Mouse (Mus musculus) myocyte (in vitro differentiated cells): ENCODE measurements around the gene Zzz3. TPM values are rescaled to one million over a fixed set of nuclear protein-coding genes. Genes with fewer than 3 reads are reported as not detected.

Experiments used
- H3K27me3 ChIP-seq: one replicate; pipeline ENCODE4 v1.6.1; 2011; ENCODE audit not compliant: control insufficient read depth, insufficient read depth, insufficient read length
- H3K36me3 ChIP-seq: one replicate; pipeline ENCODE4 v1.6.1; 2011; ENCODE audit not compliant: control insufficient read depth, insufficient read depth
- H3K4me2 ChIP-seq: one replicate; pipeline ENCODE4 v1.6.1; 2011; ENCODE audit warnings: low read depth, control low read depth
- H3K4me3 ChIP-seq: one replicate; pipeline ENCODE4 v1.5.1; 2011; ENCODE audit warnings: mild to moderate bottlenecking, control low read depth, moderate library complexity
- H3K79me2 ChIP-seq: one replicate; pipeline ENCODE4 v1.6.1; 2011; ENCODE audit not compliant: control insufficient read depth, insufficient read depth
- H3ac ChIP-seq: one replicate; pipeline ENCODE4 v1.6.1; 2011; ENCODE audit not compliant: control insufficient read depth, insufficient read length
- CEBPB ChIP-seq: IDR thresholded peaks from 2 replicates; pipeline ENCODE4 v1.6.1; 2011; ENCODE audit warnings: mild to moderate bottlenecking, moderate library complexity; ENCODE audit not compliant: poor library complexity, insufficient read depth, severe bottlenecking
- E2F4 ChIP-seq: IDR thresholded peaks from one replicate; pipeline ENCODE4 v1.6.1; 2011; ENCODE audit warnings: mild to moderate bottlenecking, control low read depth, moderate library complexity; ENCODE audit not compliant: insufficient read depth
- MAX ChIP-seq: IDR thresholded peaks from one replicate; pipeline ENCODE4 v1.6.1; 2011; ENCODE audit warnings: low read depth, mild to moderate bottlenecking, control low read depth
- MYOD1 ChIP-seq, 3 experiments: IDR thresholded peaks; one replicate each; pipeline ENCODE4 v1.6.1; 2011; ENCODE audit warnings: control low read depth in 2 of 3, low read depth in 2 of 3, mild to moderate bottlenecking in 2 of 3, moderate library complexity in 1 of 3; ENCODE audit not compliant: insufficient read length in 2 of 3, control insufficient read depth in 1 of 3
- MYOG ChIP-seq, 3 experiments: IDR thresholded peaks; one replicate each; pipeline ENCODE4 v1.6.1; 2011; ENCODE audit warnings: control low read depth in 2 of 3, low read depth in 2 of 3, mild to moderate bottlenecking in 2 of 3; ENCODE audit not compliant: insufficient read length in 2 of 3, control insufficient read depth in 1 of 3, insufficient read depth in 1 of 3
- POLR2A ChIP-seq: IDR thresholded peaks from one replicate; pipeline ENCODE4 v1.6.1; 2011; ENCODE audit warnings: low read depth, mild to moderate bottlenecking, control low read depth, moderate library complexity; ENCODE audit not compliant: insufficient read length
- POLR2AphosphoS2 ChIP-seq: IDR thresholded peaks from one replicate; pipeline ENCODE4 v1.6.1; 2011; ENCODE audit warnings: low read depth, control low read depth; ENCODE audit not compliant: insufficient read length
- REST ChIP-seq: IDR thresholded peaks from one replicate; pipeline ENCODE4 v1.6.1; 2011; ENCODE audit warnings: mild to moderate bottlenecking, control low read depth, moderate library complexity; ENCODE audit not compliant: insufficient read depth, insufficient read length
- SRF ChIP-seq: IDR thresholded peaks from one replicate; pipeline ENCODE4 v1.6.1; 2011; ENCODE audit warnings: low read depth; ENCODE audit not compliant: control insufficient read depth, insufficient read length
- TCF12 ChIP-seq: IDR thresholded peaks from one replicate; pipeline ENCODE4 v1.6.1; 2011; ENCODE audit warnings: mild to moderate bottlenecking, control low read depth; ENCODE audit not compliant: poor library complexity, insufficient read depth, severe bottlenecking
- TCF3 ChIP-seq: IDR thresholded peaks from one replicate; pipeline ENCODE4 v1.6.1; 2011; ENCODE audit warnings: low read depth, control low read depth; ENCODE audit not compliant: insufficient read length
- USF1 ChIP-seq: IDR thresholded peaks from one replicate; pipeline ENCODE4 v1.6.1; 2011; ENCODE audit warnings: low read depth, mild to moderate bottlenecking, control low read depth, moderate library complexity
- polyA plus RNA-seq: library from polyadenylated mRNA; unstranded; fragments of >200 nt; fragmentation: generic; extraction: Trizol; gene quantifications from one replicate; pipeline ENCODE4 v1.2.1, GENCODE M21; 2012; ENCODE audit warnings: missing spikeins

Zzz3 gene
- polyA plus RNA-seq, 1 experiment, result 6.6 TPM

DNA sequence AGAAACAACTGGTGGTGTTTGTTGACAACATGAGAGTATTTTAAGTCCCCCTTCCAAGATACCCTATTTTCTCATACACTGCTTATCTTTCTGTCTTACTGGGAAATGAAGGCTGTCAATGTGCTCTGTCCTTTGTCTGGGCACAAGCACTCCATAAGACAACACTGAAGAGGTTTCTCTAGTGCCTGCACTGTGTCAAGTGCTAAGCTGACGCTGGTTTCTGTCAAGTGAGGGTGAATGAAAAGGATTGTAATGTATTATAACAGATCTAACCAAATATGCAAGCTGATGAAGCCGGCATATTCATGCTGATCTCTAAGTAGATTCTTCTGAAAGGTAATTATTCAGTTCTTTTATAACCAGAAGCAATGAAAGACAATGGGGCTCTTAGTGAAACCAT, 98.5 kb downstream of the Zzz3 start:
- H3K27me3 ChIP-seq, result no peaks in the 10 kb centered on the region
- H3K4me2 ChIP-seq, result no peak overlapping the region

DNA sequence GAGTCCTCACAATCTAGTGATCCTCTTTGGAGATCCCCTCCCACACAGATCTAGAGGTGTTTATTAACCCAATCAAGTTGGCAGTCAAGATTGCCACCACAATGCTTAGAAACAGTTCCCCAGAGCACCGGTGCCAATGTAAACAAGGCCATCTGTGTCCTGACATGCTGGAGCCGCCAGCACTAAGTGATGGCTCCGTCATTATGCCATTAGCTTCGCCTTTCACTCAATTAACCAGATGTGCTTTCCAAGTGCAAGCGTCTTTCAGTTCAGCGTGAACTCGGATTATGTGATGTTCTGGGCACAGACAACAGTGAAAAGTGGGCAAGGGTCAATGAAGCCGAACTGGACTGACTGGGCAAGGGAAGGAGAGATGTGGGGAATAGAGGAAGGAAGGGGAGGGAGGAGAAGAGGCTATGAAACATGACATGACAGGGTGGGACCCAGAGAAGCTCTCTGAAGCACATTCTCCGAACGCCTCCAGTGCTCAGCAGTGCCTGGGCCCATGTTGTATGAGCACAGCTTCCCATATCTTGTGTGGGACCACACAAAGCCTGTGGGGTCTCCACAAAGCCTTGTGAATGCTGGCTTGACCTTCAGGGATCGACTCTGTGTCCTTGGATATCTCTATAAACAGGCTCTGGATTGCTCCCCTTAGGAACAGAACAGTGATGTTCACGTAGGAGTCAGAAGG, 99.5 kb downstream of the Zzz3 start:
- Histone ChIP-seq H3K36me3 (no peaks in the 10 kb centered on the region), H3K27me3 (no peaks in the 10 kb centered on the region), H3ac (no peak overlapping the region), H3K4me3 (no peak overlapping the region), H3K4me2 (peak overlapping the region; percentile 16), H3K79me2 (no peaks in the 10 kb centered on the region)
- TF ChIP-seq MYOD1 (IDR thresholded peaks at IDR 0.05; ENCODE audit: control insufficient read depth in 1 of 3, insufficient read length in 2 of 3, low read depth in 2 of 3) (peak in 1 of 3 experiments; percentile 62), CEBPB (no peak), POLR2A (no peak), MYOG (IDR thresholded peaks at IDR 0.05; ENCODE audit: control insufficient read depth in 1 of 3, insufficient read depth in 1 of 3, insufficient read length in 2 of 3, low read depth in 2 of 3) (peak in 1 of 3 experiments; percentile 25), REST (no peak), MAX (no peak), USF1 (no peak)

More for the DNA sequence above, 98.5 kb downstream of the Zzz3 start:
- no peaks in the 10 kb centered on the region for H3K79me2 ChIP-seq
- TF ChIP-seq MYOG (IDR thresholded peaks at IDR 0.05; ENCODE audit: control insufficient read depth in 1 of 3, insufficient read depth in 1 of 3, insufficient read length in 2 of 3, low read depth in 2 of 3) (no peak), E2F4 (no peak), USF1 (no peak), POLR2A (no peak), MAX (no peak), TCF12 (no peak), SRF (no peak), POLR2AphosphoS2 (no peak), CEBPB (no peak), MYOD1 (IDR thresholded peaks at IDR 0.05; ENCODE audit: control insufficient read depth in 1 of 3, insufficient read length in 2 of 3, low read depth in 2 of 3) (no peak), TCF3 (no peak), REST (no peak)
- H3K4me3 ChIP-seq, result no peak overlapping the region
- H3K36me3 ChIP-seq, result no peaks in the 10 kb centered on the region
- H3ac ChIP-seq, result no peak overlapping the region

DNA sequence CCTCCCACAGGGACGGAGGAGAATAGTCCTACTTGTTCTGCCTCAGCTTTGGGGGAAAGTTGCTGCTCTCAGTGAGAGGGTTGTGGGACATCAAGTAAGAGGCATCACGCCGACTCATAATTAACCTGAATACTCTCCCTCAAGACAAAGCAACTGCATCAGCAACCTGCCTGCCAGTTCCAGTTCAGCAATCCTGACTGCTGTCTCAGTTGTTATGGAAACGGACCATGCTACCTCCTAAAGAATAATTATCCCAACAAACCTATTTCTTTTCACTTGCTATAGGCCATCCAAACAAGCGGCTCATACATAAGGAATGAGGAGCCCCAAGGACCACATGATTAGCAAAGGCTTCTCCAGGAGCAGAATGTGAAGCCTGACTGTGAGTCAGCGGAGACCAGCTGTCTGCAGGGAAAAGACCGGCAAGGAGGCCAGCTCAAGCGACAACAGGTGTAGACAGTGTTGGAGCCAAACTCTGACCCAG, 100.2 kb downstream of the Zzz3 start:
- Histone ChIP-seq H3K4me2 (peak overlapping the region; percentile 16), H3K79me2 (no peaks in the 10 kb centered on the region), H3K4me3 (no peak overlapping the region), H3ac (no peak overlapping the region), H3K27me3 (no peaks in the 10 kb centered on the region), H3K36me3 (no peaks in the 10 kb centered on the region)
- no peak for TF ChIP-seq REST
- TF ChIP-seq TCF12, result peak; percentile 95
- peak; percentile 89 for TF ChIP-seq TCF3
- no peak for TF ChIP-seq POLR2AphosphoS2
- no peak for TF ChIP-seq E2F4
- peak; percentile 33 for TF ChIP-seq USF1
- peak; percentile 97 to 100 (median 99) for TF ChIP-seq MYOG (IDR thresholded peaks at IDR 0.05; ENCODE audit: control insufficient read depth in 1 of 3, insufficient read depth in 1 of 3, insufficient read length in 2 of 3, low read depth in 2 of 3)
- no peak for TF ChIP-seq POLR2A
- TF ChIP-seq MYOD1 (IDR thresholded peaks at IDR 0.05; ENCODE audit: control insufficient read depth in 1 of 3, insufficient read length in 2 of 3, low read depth in 2 of 3), result peak; percentile 86 to 99 (median 98)
- TF ChIP-seq SRF, result no peak
- no peak for TF ChIP-seq CEBPB
- no peak for TF ChIP-seq MAX

DNA sequence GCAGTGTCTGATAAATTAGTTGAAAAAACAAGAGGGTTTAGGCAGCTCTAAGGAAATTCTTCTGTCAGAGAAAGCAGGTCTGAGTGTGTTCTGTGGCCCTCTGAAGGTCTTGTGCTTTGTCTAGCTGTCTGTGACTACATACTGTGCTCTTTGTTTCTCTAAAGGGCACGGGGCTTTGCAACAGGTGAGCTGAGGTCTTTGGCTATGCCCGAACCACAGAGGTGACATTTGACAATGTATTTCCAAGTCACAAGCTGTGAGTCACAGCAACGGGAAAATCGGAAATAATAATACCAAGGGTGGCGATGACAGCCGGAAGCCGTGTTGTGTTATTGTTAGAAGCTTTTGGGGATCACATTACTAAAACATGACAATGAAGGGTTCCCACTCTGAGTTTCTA, 101.8 kb downstream of the Zzz3 start:
- H3ac ChIP-seq, result no peak overlapping the region
- no peak overlapping the region for H3K4me3 ChIP-seq

DNA sequence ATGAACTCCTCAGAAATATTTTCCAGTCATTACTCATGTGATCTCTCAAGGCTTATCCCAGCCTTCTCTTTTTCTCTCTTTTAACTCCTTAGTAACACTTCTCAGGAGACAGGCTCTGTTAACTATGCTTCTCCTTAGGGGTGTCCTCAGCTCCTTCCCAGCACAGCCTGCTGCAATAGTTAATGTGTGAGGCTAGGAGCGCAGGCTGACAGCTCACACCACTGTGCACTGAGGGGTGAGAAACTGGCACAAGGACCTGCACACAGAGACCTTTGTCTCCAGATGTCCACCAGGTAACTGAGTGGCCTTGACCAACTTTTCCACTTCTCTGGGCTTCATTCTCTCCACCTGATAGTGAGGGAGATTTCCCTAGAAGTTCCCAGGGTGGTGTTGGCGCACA, 102.6 kb downstream of the Zzz3 start:
- no peak overlapping the region for H3K4me3 ChIP-seq
- H3K79me2 ChIP-seq, result no peaks in the 10 kb centered on the region
- H3ac ChIP-seq, result no peak overlapping the region
- no peak overlapping the region for H3K4me2 ChIP-seq
- TF ChIP-seq MAX (no peak), USF1 (no peak)
- no peaks in the 10 kb centered on the region for H3K36me3 ChIP-seq
- no peaks in the 10 kb centered on the region for H3K27me3 ChIP-seq

More for the DNA sequence above, 101.8 kb downstream of the Zzz3 start:
- Histone ChIP-seq H3K79me2 (no peaks in the 10 kb centered on the region), H3K4me2 (peak overlapping the region; percentile 47), H3K36me3 (no peaks in the 10 kb centered on the region), H3K27me3 (no peaks in the 10 kb centered on the region)
- no peak for TF ChIP-seq MAX
- peak in 2 of 3 experiments; percentile 4 to 47 for TF ChIP-seq MYOG (IDR thresholded peaks at IDR 0.05; ENCODE audit: control insufficient read depth in 1 of 3, insufficient read depth in 1 of 3, insufficient read length in 2 of 3, low read depth in 2 of 3)
- peak in 2 of 3 experiments; percentile 8 to 75 for TF ChIP-seq MYOD1 (IDR thresholded peaks at IDR 0.05; ENCODE audit: control insufficient read depth in 1 of 3, insufficient read length in 2 of 3, low read depth in 2 of 3)
